Mouse (Mus musculus) hindbrain, embryonic 15.5 days (tissue): ENCODE measurements at regions not wholly inside any gene's neighbourhood (a gene's known extent, or its start where the extent isn't known, plus 50 kb on each side); places are given as distances from the start of the nearest gene placed in this dataset.

Source experiments
- ATAC-seq: fragments of 200-750 bp; cut with Nextera tagmentation; 2 replicates; pipeline ENCODE4 v1.8.0; 2017; ENCODE audit warnings: low read depth, moderate number of reproducible peaks, moderate TSS enrichment; ENCODE audit not compliant: low FRiP score
- H3K27ac ChIP-seq: fragments of 300-500 bp; sonication (generic); replicated peaks from 2 replicates; pipeline ENCODE4 v1.5.1; 2015; ENCODE audit warnings: mild to moderate bottlenecking, inconsistent platforms
- H3K27me3 ChIP-seq: fragments of 300-500 bp; sonication (generic); 2 replicates; pipeline ENCODE4 v1.6.1; 2015; ENCODE audit warnings: control low read depth, inconsistent platforms
- H3K36me3 ChIP-seq: fragments of 300-500 bp; sonication (generic); 2 replicates; pipeline ENCODE4 v1.6.1; 2015; ENCODE audit warnings: control low read depth, inconsistent platforms
- H3K4me1 ChIP-seq: fragments of 300-500 bp; sonication (generic); replicated peaks from 2 replicates; pipeline ENCODE4 v1.6.1; 2015; ENCODE audit warnings: control low read depth, inconsistent platforms
- H3K4me2 ChIP-seq: fragments of 300-500 bp; sonication (generic); 2 replicates; pipeline ENCODE4 v1.6.1; 2015; ENCODE audit warnings: moderate library complexity, mild to moderate bottlenecking, inconsistent platforms
- H3K4me3 ChIP-seq: fragments of 300-500 bp; sonication (generic); 2 replicates; pipeline ENCODE4 v1.5.1; 2015; ENCODE audit warnings: mild to moderate bottlenecking, inconsistent platforms
- H3K9ac ChIP-seq: fragments of 300-500 bp; sonication (generic); 2 replicates; pipeline ENCODE4 v1.6.1; 2015; ENCODE audit warnings: inconsistent platforms
- H3K9me3 ChIP-seq: fragments of 300-500 bp; sonication (generic); 2 replicates; pipeline ENCODE4 v1.6.1; 2016; ENCODE audit warnings: control low read depth, inconsistent platforms
- WGBS: fragments of 180-500 bp; shearing (Covaris S2); methylation state at CpG from one replicate; pipeline ENCODE4 v1.1.7; 2015; 5-methylcytosine and 5-hydroxymethylcytosine counted together

- no peak overlapping the region for H3K9ac ChIP-seq
- no peak overlapping the region for H3K27ac ChIP-seq
- WGBS: 74% methylated on average over 8 of the region's 8 CpGs
- no peak overlapping the region for H3K4me2 ChIP-seq
- ATAC-seq: no peak
- H3K36me3 ChIP-seq: no peaks in the 10 kb centered on the region
- H3K9me3 ChIP-seq: no peaks in the 10 kb centered on the region
- no peak overlapping the region for H3K4me3 ChIP-seq
- no peaks in the 10 kb centered on the region for H3K27me3 ChIP-seq
- H3K4me1 ChIP-seq: peaks cover 8% of the 10 kb centered on the region; the same call in 1 of the 2 replicates
These were observed 156.8 kb upstream of the Arid2 start for GRCm38 (mm10) chr15:96130531-96130930.

GRCm38 (mm10) chr15:96131582-96132091 lies 155.7 kb upstream of the Arid2 start:
- no peak overlapping the region for H3K27ac ChIP-seq

GRCm38 (mm10) chr15:96132636-96133035 lies 154.7 kb upstream of the Arid2 start:
- peak; percentile 79; the same call in 1 of the 2 replicates for ATAC-seq
- Histone ChIP-seq H3K27me3 (no peaks in the 10 kb centered on the region), H3K4me2 (no peak overlapping the region), H3K9me3 (no peaks in the 10 kb centered on the region), H3K4me1 (peaks cover 8% of the 10 kb centered on the region; the same call in 1 of the 2 replicates), H3K9ac (no peak overlapping the region), H3K36me3 (no peaks in the 10 kb centered on the region), H3K4me3 (no peak overlapping the region), H3K27ac (no peak overlapping the region)
- 60% methylated on average over 3 of the region's 3 CpGs for WGBS

More at GRCm38 (mm10) chr15:96131582-96132091, 155.7 kb upstream of the Arid2 start:
- Histone ChIP-seq H3K4me1 (peaks cover 8% of the 10 kb centered on the region; the same call in 1 of the 2 replicates), H3K4me3 (no peak overlapping the region), H3K9ac (no peak overlapping the region), H3K36me3 (no peaks in the 10 kb centered on the region), H3K4me2 (no peak overlapping the region), H3K27me3 (no peaks in the 10 kb centered on the region), H3K9me3 (no peaks in the 10 kb centered on the region)
- ATAC-seq: no peak

GRCm38 (mm10) chr15:96135250-96135731 lies 152.0 kb upstream of the Arid2 start:
- Histone ChIP-seq H3K27ac (no peak overlapping the region), H3K4me1 (peaks cover 8% of the 10 kb centered on the region; the same call in 1 of the 2 replicates), H3K36me3 (no peaks in the 10 kb centered on the region), H3K9ac (no peak overlapping the region), H3K4me2 (peak overlapping the region; percentile 29), H3K27me3 (no peaks in the 10 kb centered on the region), H3K9me3 (no peaks in the 10 kb centered on the region), H3K4me3 (no peak overlapping the region)
- ATAC-seq: no peak
- 15% methylated on average over 13 of the region's 13 CpGs for WGBS

- H3K27me3 ChIP-seq: no peaks in the 10 kb centered on the region
- ATAC-seq: no peak
- H3K36me3 ChIP-seq: no peaks in the 10 kb centered on the region
- peaks cover 8% of the 10 kb centered on the region; the same call in 1 of the 2 replicates for H3K4me1 ChIP-seq
- peak overlapping the region; percentile 29; the same call in 1 of the 2 replicates for H3K4me2 ChIP-seq
- H3K9ac ChIP-seq: no peak overlapping the region
- no peak overlapping the region for H3K4me3 ChIP-seq
- H3K9me3 ChIP-seq: no peaks in the 10 kb centered on the region
- H3K27ac ChIP-seq: no peak overlapping the region
- whole genome bisulfite sequencing: 62% methylated on average over 5 of the region's 6 CpGs
These were observed 151.5 kb upstream of the Arid2 start for GRCm38 (mm10) chr15:96135816-96136215.

- 95% methylated on average over 17 of the region's 17 CpGs for WGBS
- H3K4me1 ChIP-seq: peaks cover 8% of the 10 kb centered on the region; the same call in 1 of the 2 replicates
- no peak overlapping the region for H3K27ac ChIP-seq
- H3K9me3 ChIP-seq: no peaks in the 10 kb centered on the region
- no peak overlapping the region for H3K9ac ChIP-seq
- H3K27me3 ChIP-seq: no peaks in the 10 kb centered on the region
- no peak for ATAC-seq
- H3K4me2 ChIP-seq: no peak overlapping the region
- H3K4me3 ChIP-seq: no peak overlapping the region
- no peaks in the 10 kb centered on the region for H3K36me3 ChIP-seq
These were observed 149.8 kb upstream of the Arid2 start for GRCm38 (mm10) chr15:96137534-96137933.

- H3K36me3 ChIP-seq: no peaks in the 10 kb centered on the region
- H3K4me3 ChIP-seq: no peak overlapping the region
- H3K9me3 ChIP-seq: no peaks in the 10 kb centered on the region
- H3K27me3 ChIP-seq: no peaks in the 10 kb centered on the region
- 91% methylated on average over 3 of the region's 3 CpGs for WGBS
- H3K4me2 ChIP-seq: no peak overlapping the region
- H3K9ac ChIP-seq: no peak overlapping the region
- no peak for ATAC-seq
- peaks cover 8% of the 10 kb centered on the region; the same call in 1 of the 2 replicates for H3K4me1 ChIP-seq
- H3K27ac ChIP-seq: no peak overlapping the region
These were observed 149.4 kb upstream of the Arid2 start for GRCm38 (mm10) chr15:96137945-96138344.

GRCm38 (mm10) chr15:96153489-96153888 lies 133.8 kb upstream of the Arid2 start:
- Histone ChIP-seq H3K4me2 (no peak overlapping the region), H3K36me3 (no peaks in the 10 kb centered on the region), H3K4me1 (no peaks in the 10 kb centered on the region), H3K27ac (no peak overlapping the region), H3K27me3 (no peaks in the 10 kb centered on the region), H3K9me3 (no peaks in the 10 kb centered on the region), H3K4me3 (no peak overlapping the region), H3K9ac (no peak overlapping the region)
- 71% methylated on average over 6 of the region's 6 CpGs for WGBS
- ATAC-seq: no peak

GRCm38 (mm10) chr15:96158321-96158720 lies 129.0 kb upstream of the Arid2 start:
- WGBS: 85% methylated on average over 4 of the region's 4 CpGs
- no peak overlapping the region for H3K9ac ChIP-seq
- no peak overlapping the region for H3K4me3 ChIP-seq
- no peaks in the 10 kb centered on the region for H3K4me1 ChIP-seq
- ATAC-seq: no peak; the same call in 1 of the 2 replicates
- H3K36me3 ChIP-seq: no peaks in the 10 kb centered on the region
- no peak overlapping the region for H3K4me2 ChIP-seq
- no peak overlapping the region for H3K27ac ChIP-seq
- no peaks in the 10 kb centered on the region for H3K9me3 ChIP-seq
- H3K27me3 ChIP-seq: no peaks in the 10 kb centered on the region

GRCm38 (mm10) chr15:96164771-96165431 lies 122.4 kb upstream of the Arid2 start:
- WGBS: 29% methylated on average over 13 of the region's 13 CpGs
- Histone ChIP-seq H3K27ac (peak overlapping the region; percentile 62), H3K4me3 (peak overlapping the region; percentile 7; the same call in 1 of the 2 replicates), H3K4me1 (peaks cover 20% of the 10 kb centered on the region), H3K9me3 (no peaks in the 10 kb centered on the region), H3K4me2 (peak overlapping the region; percentile 38), H3K27me3 (peaks cover 2% of the 10 kb centered on the region; the same call in 1 of the 2 replicates), H3K9ac (no peak overlapping the region), H3K36me3 (no peaks in the 10 kb centered on the region)
- ATAC-seq: peak; percentile 83; the same call in 1 of the 2 replicates

GRCm38 (mm10) chr15:96167256-96167655 lies 120.1 kb upstream of the Arid2 start:
- peaks cover 2% of the 10 kb centered on the region; the same call in 1 of the 2 replicates for H3K27me3 ChIP-seq

GRCm38 (mm10) chr15:96169726-96170467 lies 117.4 kb upstream of the Arid2 start:
- Histone ChIP-seq H3K4me2 (peak overlapping the region; percentile 45), H3K27ac (no peak overlapping the region; the same call in 1 of the 2 replicates), H3K4me3 (no peak overlapping the region), H3K36me3 (no peaks in the 10 kb centered on the region), H3K27me3 (peaks cover 2% of the 10 kb centered on the region; the same call in 1 of the 2 replicates), H3K9me3 (no peaks in the 10 kb centered on the region), H3K9ac (0 out of 2 replicates have a peak overlapping the region, but pooled peaks have one; percentile 18), H3K4me1 (peaks cover 26% of the 10 kb centered on the region)
- 13% methylated on average over 15 of the region's 15 CpGs for WGBS
- ATAC-seq: no peak

More at GRCm38 (mm10) chr15:96167256-96167655, 120.1 kb upstream of the Arid2 start:
- no peaks in the 10 kb centered on the region for H3K36me3 ChIP-seq
- no peak overlapping the region for H3K4me2 ChIP-seq
- 76% methylated on average over 9 of the region's 9 CpGs for WGBS
- H3K4me1 ChIP-seq: peaks cover 29% of the 10 kb centered on the region
- ATAC-seq: no peak
- H3K9ac ChIP-seq: no peak overlapping the region
- H3K4me3 ChIP-seq: no peak overlapping the region
- H3K9me3 ChIP-seq: no peaks in the 10 kb centered on the region
- H3K27ac ChIP-seq: no peak overlapping the region
